Mouse (Mus musculus): ENCODE measurements at regions not wholly inside any gene's neighbourhood (a gene's known extent, or its start where the extent isn't known, plus 50 kb on each side); places are given as distances from the start of the nearest gene placed in this dataset.

- H3K27me3 ChIP-seq, result no peaks in the 10 kb centered on the region
- 85% methylated on average over 1 of the region's 1 CpGs for WGBS
- H3K4me3 ChIP-seq, result no peak overlapping the region
- no peak overlapping the region for H3K27ac ChIP-seq
- H3K36me3 ChIP-seq (ENCODE audit: poor library complexity, severe bottlenecking), result no peaks in the 10 kb centered on the region
- H3K9ac ChIP-seq, result no peak overlapping the region
- H3K4me2 ChIP-seq, result no peak overlapping the region
- ATAC-seq, result no peak
- no peaks in the 10 kb centered on the region for H3K9me3 ChIP-seq (replicated peaks)
- no peaks in the 10 kb centered on the region for H3K4me1 ChIP-seq
These were observed 544.3 kb upstream of the Rag2 start for GRCm38 (mm10) chr2:101080231-101080630.

DNA sequence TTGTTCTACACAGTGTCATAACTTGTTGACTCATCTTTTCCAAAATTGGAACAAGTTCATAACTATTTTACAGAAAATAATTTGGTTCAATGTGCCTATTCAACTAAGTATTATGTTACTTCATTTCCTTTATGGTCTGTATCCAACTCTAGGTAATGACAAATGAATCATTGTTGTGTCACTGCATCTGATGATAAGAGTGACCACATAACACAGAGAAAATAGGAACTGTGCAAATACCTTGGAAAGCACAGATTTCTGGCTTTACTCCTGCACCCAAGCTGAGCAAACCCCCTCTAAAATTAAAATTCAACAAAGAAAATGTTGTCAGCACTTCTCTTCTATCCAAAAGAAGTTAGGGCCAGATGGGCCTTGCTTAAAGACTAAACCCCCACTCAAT is 540.7 kb upstream of the Rag2 start:
- H3K9ac ChIP-seq, result no peak overlapping the region
- no peak overlapping the region for H3K27ac ChIP-seq
- H3K36me3 ChIP-seq (ENCODE audit: poor library complexity, severe bottlenecking), result no peaks in the 10 kb centered on the region
- no peaks in the 10 kb centered on the region for H3K4me1 ChIP-seq
- ATAC-seq, result no peak
- H3K27me3 ChIP-seq, result no peaks in the 10 kb centered on the region
- H3K9me3 ChIP-seq (replicated peaks), result no peaks in the 10 kb centered on the region
- H3K4me2 ChIP-seq, result no peak overlapping the region
- H3K4me3 ChIP-seq, result no peak overlapping the region

DNA sequence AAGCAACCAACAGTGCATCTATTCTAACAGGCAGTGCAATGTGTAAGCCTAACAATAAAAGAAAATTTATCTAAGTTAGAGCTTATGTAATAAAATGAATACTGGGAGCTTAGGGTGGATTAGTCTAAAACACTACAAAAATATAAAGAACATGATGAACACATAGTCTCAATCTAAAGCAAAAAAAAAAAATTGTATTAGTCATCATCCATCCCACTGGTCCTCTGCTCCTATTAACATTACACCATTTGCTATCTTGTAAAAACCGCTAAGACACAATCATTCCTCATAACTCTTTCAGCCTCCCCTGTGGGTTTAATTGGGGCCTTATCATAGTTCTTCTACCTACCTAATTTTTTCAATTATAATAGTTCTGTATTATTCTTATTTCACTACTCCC is 539.9 kb upstream of the Rag2 start:
- H3K36me3 ChIP-seq (ENCODE audit: poor library complexity, severe bottlenecking), result no peaks in the 10 kb centered on the region
- H3K4me1 ChIP-seq, result no peaks in the 10 kb centered on the region
- WGBS, result 91% methylated on average over 1 of the region's 1 CpGs
- H3K27me3 ChIP-seq, result no peaks in the 10 kb centered on the region
- no peak overlapping the region for H3K4me2 ChIP-seq
- H3K9me3 ChIP-seq (replicated peaks), result no peaks in the 10 kb centered on the region
- no peak overlapping the region for H3K9ac ChIP-seq
- H3K4me3 ChIP-seq, result no peak overlapping the region
- no peak for ATAC-seq
- H3K27ac ChIP-seq, result no peak overlapping the region

DNA sequence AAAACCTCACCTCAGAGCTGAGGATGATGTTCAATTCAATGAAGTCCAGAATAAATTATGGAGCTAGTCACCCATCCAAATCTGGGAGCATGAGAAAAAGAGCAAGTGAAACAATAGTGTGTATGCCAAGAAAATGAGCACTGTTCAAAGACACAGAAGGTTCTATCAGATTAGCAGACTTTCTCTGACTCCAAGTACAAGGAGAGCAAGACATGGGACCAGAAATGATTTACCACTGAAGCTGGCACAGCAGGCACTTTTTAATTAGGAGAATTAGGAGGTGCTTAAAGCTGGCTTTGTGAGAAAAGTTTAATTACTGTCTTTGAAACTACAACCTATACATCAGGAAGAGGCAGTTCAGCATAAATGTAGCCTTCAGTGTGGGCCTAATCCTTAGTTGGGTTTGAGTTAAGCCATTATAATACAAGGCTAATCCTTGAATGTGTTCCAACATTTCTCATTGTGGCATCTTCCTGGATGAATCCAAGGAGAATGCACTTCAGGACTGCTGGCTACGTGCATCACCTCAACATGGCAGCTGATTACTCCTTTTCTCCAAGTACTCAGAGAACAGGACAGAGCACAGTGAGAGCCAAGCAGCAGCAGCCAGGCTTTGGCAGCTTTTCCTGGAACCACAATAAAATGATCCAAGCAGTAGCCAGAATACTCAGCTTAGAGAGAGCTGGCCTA is 517.2 kb upstream of the Rag2 start:
- no peaks in the 10 kb centered on the region for H3K9me3 ChIP-seq (replicated peaks)
- no peak overlapping the region for H3K4me3 ChIP-seq
- 0 out of 2 replicates have a peak, but pooled peaks cover 5% of the 10 kb centered on the region for H3K4me1 ChIP-seq
- no peak overlapping the region for H3K4me2 ChIP-seq
- no peaks in the 10 kb centered on the region for H3K27me3 ChIP-seq
- H3K9ac ChIP-seq, result no peak overlapping the region
- 8% methylated on average over 1 of the region's 1 CpGs for WGBS
- H3K36me3 ChIP-seq (ENCODE audit: poor library complexity, severe bottlenecking), result no peaks in the 10 kb centered on the region
- H3K27ac ChIP-seq, result no peak overlapping the region
- peak; percentile 86 for ATAC-seq

DNA sequence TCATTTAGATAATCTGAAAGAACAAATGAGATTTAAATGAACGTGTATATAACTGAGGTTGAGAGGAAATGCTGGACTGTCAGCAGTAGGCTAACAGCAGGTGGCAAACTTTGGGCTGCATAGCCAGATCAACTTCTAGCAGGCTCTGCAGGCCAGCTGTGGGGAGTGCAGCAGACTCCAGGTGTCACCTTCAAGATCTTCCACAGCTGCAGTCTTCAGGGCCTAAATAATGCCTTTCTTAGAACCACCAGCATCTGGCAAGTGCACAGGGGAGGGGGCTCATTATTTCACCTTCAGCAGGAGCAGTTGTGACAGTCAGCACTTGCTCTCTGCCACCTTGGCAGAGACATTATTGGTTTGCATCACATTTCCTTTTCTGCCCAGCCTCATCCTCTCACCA is 487.7 kb upstream of the Rag2 start:
- Histone ChIP-seq H3K36me3 (ENCODE audit: poor library complexity, severe bottlenecking) (no peaks in the 10 kb centered on the region), H3K4me1 (no peaks in the 10 kb centered on the region), H3K9ac (no peak overlapping the region), H3K27me3 (no peaks in the 10 kb centered on the region), H3K27ac (no peak overlapping the region), H3K4me2 (no peak overlapping the region), H3K9me3 (replicated peaks) (no peaks in the 10 kb centered on the region), H3K4me3 (no peak overlapping the region)
- ATAC-seq, result no peak
- WGBS, result 24% methylated on average over 1 of the region's 1 CpGs

- no peak for ATAC-seq
These were observed 484.6 kb upstream of the Rag2 start for GRCm38 (mm10) chr2:101139931-101140330.

GRCm38 (mm10) chr2:101156755-101157271 is 467.7 kb upstream of the Rag2 start:
- Histone ChIP-seq H3K9me3 (replicated peaks) (no peaks in the 10 kb centered on the region), H3K27me3 (no peaks in the 10 kb centered on the region), H3K4me2 (no peak overlapping the region), H3K36me3 (ENCODE audit: poor library complexity, severe bottlenecking) (no peaks in the 10 kb centered on the region), H3K4me1 (peaks cover 11% of the 10 kb centered on the region; the same call in 1 of the 2 replicates), H3K27ac (no peak overlapping the region), H3K4me3 (no peak overlapping the region), H3K9ac (no peak overlapping the region)
- WGBS, result 45% methylated on average over 5 of the region's 5 CpGs
- ATAC-seq, result no peak

More at GRCm38 (mm10) chr2:101139931-101140330, 484.6 kb upstream of the Rag2 start:
- Histone ChIP-seq H3K4me2 (no peak overlapping the region), H3K9me3 (replicated peaks) (no peaks in the 10 kb centered on the region), H3K4me3 (no peak overlapping the region), H3K4me1 (no peaks in the 10 kb centered on the region), H3K27ac (no peak overlapping the region), H3K36me3 (ENCODE audit: poor library complexity, severe bottlenecking) (no peaks in the 10 kb centered on the region), H3K27me3 (no peaks in the 10 kb centered on the region), H3K9ac (no peak overlapping the region)
- WGBS, result 98% methylated on average over 1 of the region's 1 CpGs

- Histone ChIP-seq H3K4me3 (no peak overlapping the region), H3K4me2 (no peak overlapping the region), H3K27me3 (no peaks in the 10 kb centered on the region), H3K9ac (no peak overlapping the region), H3K4me1 (peaks cover 11% of the 10 kb centered on the region; the same call in 1 of the 2 replicates), H3K27ac (no peak overlapping the region), H3K9me3 (replicated peaks) (no peaks in the 10 kb centered on the region), H3K36me3 (ENCODE audit: poor library complexity, severe bottlenecking) (no peaks in the 10 kb centered on the region)
- WGBS, result 31% methylated on average over 4 of the region's 4 CpGs
- ATAC-seq, result no peak
These were observed 465.2 kb upstream of the Rag2 start for GRCm38 (mm10) chr2:101159276-101159675.

DNA sequence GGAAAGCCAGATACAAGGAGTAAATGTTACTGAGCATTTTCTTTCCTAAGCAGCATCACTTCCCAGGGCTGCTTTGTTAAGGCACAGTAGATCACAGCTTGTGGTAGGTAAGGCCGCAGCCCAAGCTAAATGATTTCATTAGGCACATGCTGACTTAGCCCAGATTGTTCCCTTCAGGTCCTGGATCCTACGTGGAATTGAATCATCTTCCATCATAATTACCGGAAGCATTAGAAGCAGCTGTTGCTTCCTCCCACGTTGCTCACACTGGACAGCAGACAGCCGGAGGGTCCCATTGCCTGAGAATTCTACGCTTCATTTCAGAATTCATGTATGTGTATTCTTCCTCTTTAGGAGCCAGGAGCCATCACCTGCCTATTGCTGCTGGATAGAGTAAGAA is 458.6 kb upstream of the Rag2 start:
- H3K4me3 ChIP-seq, result no peak overlapping the region
- WGBS, result 58% methylated on average over 6 of the region's 6 CpGs
- no peak for ATAC-seq
- H3K9me3 ChIP-seq (replicated peaks), result no peaks in the 10 kb centered on the region
- H3K9ac ChIP-seq, result no peak overlapping the region
- H3K4me2 ChIP-seq, result no peak overlapping the region
- H3K4me1 ChIP-seq, result no peaks in the 10 kb centered on the region
- H3K36me3 ChIP-seq (ENCODE audit: poor library complexity, severe bottlenecking), result no peaks in the 10 kb centered on the region
- H3K27me3 ChIP-seq, result peaks cover 16% of the 10 kb centered on the region; the same call in 1 of the 2 replicates
- no peak overlapping the region for H3K27ac ChIP-seq

GRCm38 (mm10) chr2:101172806-101173205 is 451.7 kb upstream of the Rag2 start:
- H3K27me3 ChIP-seq, result peaks cover 17% of the 10 kb centered on the region; the same call in 1 of the 2 replicates
- no peak overlapping the region for H3K27ac ChIP-seq
- no peak overlapping the region for H3K9ac ChIP-seq
- no peak overlapping the region for H3K4me3 ChIP-seq
- 2% methylated on average over 6 of the region's 6 CpGs for WGBS
- ATAC-seq, result peak; percentile 93
- H3K9me3 ChIP-seq (replicated peaks), result no peaks in the 10 kb centered on the region
- no peaks in the 10 kb centered on the region for H3K36me3 ChIP-seq (ENCODE audit: poor library complexity, severe bottlenecking)
- peaks cover 20% of the 10 kb centered on the region for H3K4me1 ChIP-seq
- no peak overlapping the region for H3K4me2 ChIP-seq

- ATAC-seq, result no peak
- H3K4me2 ChIP-seq, result no peak overlapping the region
- H3K9me3 ChIP-seq (replicated peaks), result no peaks in the 10 kb centered on the region
- no peak overlapping the region for H3K4me3 ChIP-seq
- H3K4me1 ChIP-seq, result peaks cover 20% of the 10 kb centered on the region
- no peaks in the 10 kb centered on the region for H3K36me3 ChIP-seq (ENCODE audit: poor library complexity, severe bottlenecking)
- no peak overlapping the region for H3K9ac ChIP-seq
- WGBS, result 87% methylated on average over 3 of the region's 3 CpGs
- peaks cover 5% of the 10 kb centered on the region; the same call in 1 of the 2 replicates for H3K27me3 ChIP-seq
- no peak overlapping the region for H3K27ac ChIP-seq
These were observed 449.4 kb upstream of the Rag2 start for GRCm38 (mm10) chr2:101175124-101175523.

- Histone ChIP-seq H3K4me1 (no peaks in the 10 kb centered on the region), H3K36me3 (ENCODE audit: poor library complexity, severe bottlenecking) (no peaks in the 10 kb centered on the region), H3K27me3 (no peaks in the 10 kb centered on the region), H3K9ac (no peak overlapping the region), H3K4me3 (no peak overlapping the region), H3K9me3 (replicated peaks) (no peaks in the 10 kb centered on the region), H3K27ac (no peak overlapping the region), H3K4me2 (no peak overlapping the region)
- WGBS, result 91% methylated on average over 3 of the region's 3 CpGs
- ATAC-seq, result no peak
These were observed 417.9 kb upstream of the Rag2 start for GRCm38 (mm10) chr2:101206637-101207036.

- H3K4me2 ChIP-seq, result no peak overlapping the region
- H3K9me3 ChIP-seq (replicated peaks), result no peaks in the 10 kb centered on the region
- H3K36me3 ChIP-seq (ENCODE audit: poor library complexity, severe bottlenecking), result no peaks in the 10 kb centered on the region
- 69% methylated on average over 4 of the region's 4 CpGs for WGBS
- no peak overlapping the region for H3K9ac ChIP-seq
- no peak for ATAC-seq
- H3K27ac ChIP-seq, result no peak overlapping the region
- H3K4me1 ChIP-seq, result no peaks in the 10 kb centered on the region
- H3K27me3 ChIP-seq, result no peaks in the 10 kb centered on the region
- no peak overlapping the region for H3K4me3 ChIP-seq
These were observed 415.4 kb upstream of the Rag2 start for GRCm38 (mm10) chr2:101209136-101209535.

Measured in forebrain, embryonic 13.5 days (tissue).